Mouse (Mus musculus) embryonic facial prominence, embryonic 12.5 days (tissue): ENCODE data around the gene Ugt1a10. TPM values are rescaled to one million over a fixed set of nuclear protein-coding genes. Genes with fewer than 3 reads are reported as not detected.
A peak's percentile ranks its signal among the peaks of the same experiment; 100 is the strongest.
"Not testable (repeated sequence)": the region's sequence is repeated elsewhere in the genome, so short reads cannot be mapped to it uniquely, and the experiment has no call there.

ENCODE experiments used
- ATAC-seq: fragments of 200-750 bp; cut with Nextera tagmentation; 2 replicates; pipeline ENCODE4 v1.8.0; 2017; ENCODE audit not compliant: insufficient number of reproducible peaks, insufficient read depth, low FRiP score, low TSS enrichment
- H3K27ac ChIP-seq: fragments of 300-500 bp; sonication (generic); 2 replicates; pipeline ENCODE4 v1.5.1; 2016; ENCODE audit warnings: mild to moderate bottlenecking
- H3K27me3 ChIP-seq: fragments of 300-500 bp; sonication (generic); 2 replicates; pipeline ENCODE4 v1.6.1; 2016; ENCODE audit warnings: mild to moderate bottlenecking, moderate library complexity
- H3K36me3 ChIP-seq: fragments of 300-500 bp; sonication (generic); 2 replicates; pipeline ENCODE4 v1.6.1; 2016; ENCODE audit warnings: mild to moderate bottlenecking
- H3K4me1 ChIP-seq: fragments of 300-500 bp; sonication (generic); 2 replicates; pipeline ENCODE4 v1.6.1; 2016
- H3K4me2 ChIP-seq: fragments of 300-500 bp; sonication (generic); replicated peaks from 2 replicates; pipeline ENCODE4 v1.6.1; 2016; ENCODE audit warnings: mild to moderate bottlenecking, moderate library complexity
- H3K4me3 ChIP-seq: fragments of 300-500 bp; sonication (generic); 2 replicates; pipeline ENCODE4 v1.5.1; 2016; ENCODE audit warnings: mild to moderate bottlenecking
- H3K9ac ChIP-seq: fragments of 300-500 bp; sonication (generic); 2 replicates; pipeline ENCODE4 v1.6.1; 2016; ENCODE audit warnings: mild to moderate bottlenecking, moderate library complexity
- H3K9me3 ChIP-seq: fragments of 300-500 bp; sonication (generic); 2 replicates; pipeline ENCODE4 v1.6.1; 2016; ENCODE audit warnings: mild to moderate bottlenecking, moderate library complexity
- WGBS: fragments of 180-500 bp; shearing (Covaris S2); methylation state at CpG from one replicate; pipeline ENCODE4 v1.1.7; 2016; 5-methylcytosine and 5-hydroxymethylcytosine counted together
- polyA plus RNA-seq: library from polyadenylated mRNA; unstranded; fragments of >200 nt; fragmentation: Nextera tagmentation; extraction: Ambion mirVana; gene quantifications from 2 replicates; pipeline ENCODE4 v1.2.1, GENCODE M21; 2016

Ugt1a10 gene
- not detected in 2 replicates for polyA plus RNA-seq

DNA sequence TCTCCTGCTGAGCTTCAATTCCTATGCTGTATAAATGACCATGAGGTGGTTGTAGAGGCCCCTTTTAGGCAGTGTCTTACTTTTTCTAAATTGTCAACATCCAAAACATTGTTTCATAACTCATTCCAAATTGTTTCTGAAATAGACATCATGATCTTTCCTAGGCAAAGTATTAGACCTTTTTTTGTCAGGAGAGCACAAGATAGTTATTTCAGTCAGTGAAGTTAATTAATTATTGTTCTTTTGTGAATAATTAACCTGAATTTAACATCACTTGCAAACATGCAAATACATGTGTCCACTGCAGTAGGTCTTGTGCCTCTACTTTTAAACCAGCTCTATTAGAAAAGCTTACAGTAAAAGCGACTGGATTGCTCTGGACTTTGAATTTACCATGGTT, at the start of gene Ugt1a10:
TSS of gene Ugt1a10 (plus strand) at position 301 of the 400 bp plus-strand sequence.
- H3K4me3 ChIP-seq: no peak within 1 kb of the TSS
- no peaks in the 10 kb centered on the region for H3K4me1 ChIP-seq
- H3K27ac ChIP-seq: no peak within 1 kb of the TSS
- no peaks in the 10 kb centered on the region for H3K36me3 ChIP-seq
- H3K4me2 ChIP-seq: no peak within 1 kb of the TSS
- H3K9me3 ChIP-seq: no peaks in the 10 kb centered on the region
- no peak for ATAC-seq
- no peak within 1 kb of the TSS for H3K9ac ChIP-seq
- 62% methylated on average over 1 of the region's 1 CpGs for WGBS
- H3K27me3 ChIP-seq: no peaks in the 10 kb centered on the region

DNA sequence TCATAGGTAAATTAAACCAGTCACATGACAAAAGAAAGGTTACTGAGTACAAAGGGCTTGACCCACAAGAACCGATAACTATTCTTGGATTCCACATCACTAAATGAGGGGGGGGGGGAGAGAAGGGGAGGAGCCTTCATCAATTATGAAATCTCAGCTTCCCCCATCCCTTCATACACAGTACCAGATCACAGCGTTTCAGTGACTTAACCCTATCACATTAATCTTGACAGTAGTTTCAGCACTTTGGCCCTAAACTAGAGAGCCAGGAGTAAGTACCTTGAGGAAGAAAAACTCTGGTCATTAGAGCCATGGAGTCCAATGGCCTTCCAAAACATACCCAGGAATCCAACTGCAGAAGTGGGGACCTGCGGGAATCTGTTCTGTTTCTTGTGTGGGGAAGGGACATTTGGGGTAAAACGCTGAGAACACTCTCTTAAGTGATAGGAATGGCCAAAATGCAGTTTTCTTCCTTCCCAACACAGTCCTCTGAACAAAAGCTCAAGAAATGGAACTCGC, 47.4 kb upstream of the Ugt1a10 start:
- Histone ChIP-seq H3K9ac (peak overlapping the region; percentile 90), H3K9me3 (no peaks in the 10 kb centered on the region), H3K4me3 (peak overlapping the region; percentile 70), H3K27me3 (no peaks in the 10 kb centered on the region), H3K36me3 (peaks cover 11% of the 10 kb centered on the region; the same call in 1 of the 2 replicates), H3K4me2 (peak overlapping the region; percentile 64), H3K27ac (peak overlapping the region; percentile 94), H3K4me1 (no peaks in the 10 kb centered on the region)
- ATAC-seq: no peak
- WGBS: under 1% methylated on average over 5 of the region's 5 CpGs

DNA sequence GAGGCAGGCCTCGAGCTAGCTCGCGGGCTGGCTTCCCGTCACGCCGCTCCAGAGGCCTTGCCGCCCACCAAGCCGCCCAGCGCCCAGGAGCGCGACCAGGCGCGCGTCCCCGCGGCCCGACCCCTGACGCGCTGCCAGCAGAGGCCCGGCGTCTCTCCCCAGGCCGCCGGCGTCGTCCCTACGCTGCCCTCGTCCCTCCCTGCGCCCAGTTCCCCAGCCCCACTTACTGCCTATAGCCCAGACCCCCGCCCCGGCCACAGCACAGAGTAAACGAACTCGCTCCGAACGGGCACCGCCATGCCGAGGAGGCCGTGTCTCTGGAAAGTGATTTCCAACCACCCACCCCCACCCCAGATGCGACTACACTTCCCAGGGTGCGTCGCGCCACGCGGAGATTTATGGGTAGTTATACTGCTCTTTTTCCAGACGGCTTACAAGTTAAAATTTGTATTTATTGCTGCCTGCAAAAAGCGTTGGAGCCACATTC, 46.9 kb upstream of the Ugt1a10 start, which contains the start of gene Usp40:
TSS of gene Usp40 (minus strand) at position 341 of the 487 bp plus-strand sequence.
- H3K4me1 ChIP-seq: no peaks in the 10 kb centered on the region
- peak within 1 kb of the TSS; percentile 64 for H3K4me2 ChIP-seq
- no peaks in the 10 kb centered on the region for H3K9me3 ChIP-seq
- H3K27ac ChIP-seq: peak within 1 kb of the TSS; percentile 94
- ATAC-seq: peak; percentile 95
- no peaks in the 10 kb centered on the region for H3K27me3 ChIP-seq
- peaks cover 7% of the 10 kb centered on the region; the same call in 1 of the 2 replicates for H3K36me3 ChIP-seq
- peak within 1 kb of the TSS; percentile 70 for H3K4me3 ChIP-seq
- peak within 1 kb of the TSS; percentile 90 for H3K9ac ChIP-seq
- under 1% methylated on average over 45 of the region's 45 CpGs for WGBS

DNA sequence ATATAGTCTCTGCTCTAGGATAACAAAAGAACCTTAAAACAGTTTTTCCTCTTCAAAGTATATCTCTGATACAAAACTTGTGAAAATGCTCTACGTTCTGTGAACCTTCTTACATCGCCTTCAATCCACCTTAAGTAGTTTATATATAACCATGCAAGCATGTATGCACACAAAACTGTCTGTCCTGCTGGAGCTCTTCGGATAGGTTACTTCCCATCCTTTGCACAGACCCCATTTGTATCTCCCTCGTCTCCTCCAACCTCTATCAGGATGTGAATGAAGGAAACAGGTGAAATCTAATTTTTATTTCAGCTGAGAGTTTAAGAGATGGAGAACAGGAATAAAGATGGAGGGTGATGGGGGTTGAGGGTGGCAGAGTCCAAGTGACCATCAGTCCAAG, 46.5 kb upstream of the Ugt1a10 start:
- no peaks in the 10 kb centered on the region for H3K27me3 ChIP-seq
- no peaks in the 10 kb centered on the region for H3K4me1 ChIP-seq
- 0 out of 2 replicates have a peak, but pooled peaks have one; percentile 29 for ATAC-seq
- whole genome bisulfite sequencing: 52% methylated on average over 4 of the region's 4 CpGs
- H3K4me2 ChIP-seq: peak overlapping the region; percentile 64
- H3K27ac ChIP-seq: no peak overlapping the region
- H3K9me3 ChIP-seq: no peaks in the 10 kb centered on the region
- H3K4me3 ChIP-seq: peak overlapping the region; percentile 70
- H3K9ac ChIP-seq: peak overlapping the region; percentile 90
- H3K36me3 ChIP-seq: peaks cover 4% of the 10 kb centered on the region; the same call in 1 of the 2 replicates

DNA sequence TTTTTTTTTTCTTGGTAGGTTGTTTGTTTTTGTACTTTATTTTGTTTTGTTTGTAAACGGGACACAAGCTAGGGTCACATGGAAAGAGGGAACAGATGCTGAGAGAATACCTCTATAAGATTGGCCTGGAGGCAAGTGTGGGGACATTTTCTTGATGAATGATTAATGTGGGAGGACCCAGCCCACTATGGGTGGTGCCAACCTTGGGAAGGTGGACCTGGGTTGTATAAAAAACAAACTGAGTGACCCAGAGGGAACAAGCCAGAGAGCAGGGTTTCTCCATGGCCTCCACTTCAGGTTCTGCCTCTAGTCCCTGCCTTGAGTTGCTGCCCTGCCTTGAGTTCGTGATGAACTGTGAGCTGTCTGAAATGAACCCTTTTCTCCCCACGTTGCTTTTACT, 45.7 kb upstream of the Ugt1a10 start:
- Histone ChIP-seq H3K27me3 (no peaks in the 10 kb centered on the region), H3K4me2 (no peak overlapping the region), H3K36me3 (no peaks in the 10 kb centered on the region), H3K9ac (no peak overlapping the region), H3K27ac (no peak overlapping the region), H3K4me1 (no peaks in the 10 kb centered on the region), H3K9me3 (0 out of 2 replicates have a peak, but pooled peaks cover under 1% of the 10 kb centered on the region), H3K4me3 (no peak overlapping the region)
- ATAC-seq: no peak
- 64% methylated on average over 3 of the region's 3 CpGs for WGBS

DNA sequence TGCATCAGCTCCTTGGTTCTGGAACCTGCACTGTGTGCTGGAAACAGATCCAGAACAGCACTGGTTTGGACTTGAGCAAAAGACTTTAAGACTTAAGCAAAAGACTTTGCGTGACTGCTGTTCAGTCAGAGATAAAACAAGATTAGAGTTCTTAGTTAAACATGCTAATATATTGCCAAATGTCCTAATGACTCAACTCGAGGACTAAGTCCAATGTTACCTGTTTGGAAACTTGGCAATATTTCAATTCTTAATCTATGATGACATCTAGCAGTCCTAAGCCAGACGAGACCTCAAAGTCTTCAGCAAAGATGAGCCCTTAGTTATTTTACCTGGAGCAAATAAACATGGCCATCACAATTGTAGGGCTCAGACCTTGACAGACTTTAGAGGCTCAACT, 41.5 kb upstream of the Ugt1a10 start:
- no peak overlapping the region for H3K4me3 ChIP-seq
- WGBS: 77% methylated on average over 3 of the region's 3 CpGs

DNA sequence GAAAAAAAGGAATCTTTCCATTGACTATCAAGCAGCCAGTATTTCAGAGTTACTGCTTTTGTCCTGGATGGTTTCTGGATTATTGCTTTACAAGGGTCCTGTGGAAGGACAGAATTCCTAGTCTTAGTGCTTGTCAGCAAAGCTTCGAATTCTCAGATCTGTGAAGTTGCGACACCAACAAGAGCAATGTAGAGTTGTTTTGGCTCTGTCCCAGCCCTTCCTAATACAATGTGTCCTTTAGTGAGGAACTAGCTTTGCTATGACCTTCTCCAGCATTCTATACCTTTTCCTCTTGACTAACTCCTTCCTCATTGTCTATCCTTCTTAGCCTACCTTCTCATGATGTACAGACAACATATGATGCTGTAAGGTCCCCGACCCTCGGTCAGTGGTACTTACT, 41.0 kb upstream of the Ugt1a10 start:
- H3K36me3 ChIP-seq: no peaks in the 10 kb centered on the region

More for the DNA sequence above, 41.5 kb upstream of the Ugt1a10 start:
- Histone ChIP-seq H3K27ac (no peak overlapping the region), H3K4me1 (no peaks in the 10 kb centered on the region), H3K4me2 (no peak overlapping the region), H3K27me3 (no peaks in the 10 kb centered on the region), H3K9me3 (peaks cover 3% of the 10 kb centered on the region; the same call in 1 of the 2 replicates), H3K36me3 (no peaks in the 10 kb centered on the region), H3K9ac (no peak overlapping the region)
- ATAC-seq: no peak

DNA sequence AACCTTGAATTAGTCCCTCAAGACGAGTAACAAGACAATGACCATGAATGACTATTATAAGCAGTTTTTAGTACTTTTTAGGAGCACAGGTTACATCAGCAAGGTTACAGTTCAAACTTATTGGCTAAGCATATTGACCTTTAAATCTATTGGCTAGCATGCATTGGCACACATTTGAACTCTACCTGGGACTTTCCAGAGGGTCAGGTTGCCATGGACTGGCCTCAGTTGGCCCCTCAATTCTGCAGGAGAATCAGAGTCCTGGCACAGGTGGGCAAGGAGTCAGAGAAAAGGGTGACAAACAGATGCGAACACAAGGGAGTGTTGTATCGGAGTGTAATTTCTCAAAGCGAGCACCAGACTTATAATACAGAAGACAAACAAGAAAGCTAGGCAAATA, 40.5 kb upstream of the Ugt1a10 start:
- Histone ChIP-seq H3K36me3 (no peaks in the 10 kb centered on the region), H3K27me3 (no peaks in the 10 kb centered on the region), H3K4me3 (no peak overlapping the region), H3K9ac (no peak overlapping the region), H3K4me2 (no peak overlapping the region), H3K27ac (no peak overlapping the region), H3K4me1 (no peaks in the 10 kb centered on the region), H3K9me3 (peaks cover 3% of the 10 kb centered on the region; the same call in 1 of the 2 replicates)
- WGBS: 95% methylated on average over 4 of the region's 4 CpGs
- no peak for ATAC-seq

More for the DNA sequence above, 41.0 kb upstream of the Ugt1a10 start:
- Histone ChIP-seq H3K27me3 (no peaks in the 10 kb centered on the region), H3K4me3 (no peak overlapping the region), H3K27ac (no peak overlapping the region), H3K9me3 (peaks cover 3% of the 10 kb centered on the region; the same call in 1 of the 2 replicates), H3K4me1 (no peaks in the 10 kb centered on the region), H3K4me2 (no peak overlapping the region), H3K9ac (no peak overlapping the region)
- WGBS: 87% methylated on average over 4 of the region's 4 CpGs
- no peak for ATAC-seq

DNA sequence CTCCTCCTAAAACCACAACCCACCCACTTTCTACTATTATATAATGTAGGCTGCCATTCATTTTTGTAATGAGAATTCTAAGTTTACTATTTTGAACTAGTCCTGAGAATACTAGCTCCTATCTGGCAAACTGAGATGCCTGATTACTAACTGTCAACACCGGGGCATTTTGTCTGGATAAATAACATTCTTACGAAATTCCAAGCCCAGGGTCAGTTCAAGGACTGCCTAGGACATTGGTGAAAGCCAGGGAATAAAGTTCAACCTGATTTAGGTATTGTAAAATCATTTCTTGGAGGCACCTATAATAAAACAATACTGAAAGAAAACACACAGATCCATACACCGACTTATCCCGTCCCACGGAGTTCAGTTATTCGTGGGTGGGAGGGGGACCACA, 39.8 kb upstream of the Ugt1a10 start:
- Histone ChIP-seq H3K27me3 (no peaks in the 10 kb centered on the region), H3K9me3 (peaks cover 3% of the 10 kb centered on the region; the same call in 1 of the 2 replicates), H3K4me3 (no peak overlapping the region), H3K36me3 (no peaks in the 10 kb centered on the region), H3K4me2 (no peak overlapping the region), H3K4me1 (no peaks in the 10 kb centered on the region), H3K27ac (no peak overlapping the region), H3K9ac (no peak overlapping the region)
- WGBS: 87% methylated on average over 6 of the region's 6 CpGs
- no peak for ATAC-seq

DNA sequence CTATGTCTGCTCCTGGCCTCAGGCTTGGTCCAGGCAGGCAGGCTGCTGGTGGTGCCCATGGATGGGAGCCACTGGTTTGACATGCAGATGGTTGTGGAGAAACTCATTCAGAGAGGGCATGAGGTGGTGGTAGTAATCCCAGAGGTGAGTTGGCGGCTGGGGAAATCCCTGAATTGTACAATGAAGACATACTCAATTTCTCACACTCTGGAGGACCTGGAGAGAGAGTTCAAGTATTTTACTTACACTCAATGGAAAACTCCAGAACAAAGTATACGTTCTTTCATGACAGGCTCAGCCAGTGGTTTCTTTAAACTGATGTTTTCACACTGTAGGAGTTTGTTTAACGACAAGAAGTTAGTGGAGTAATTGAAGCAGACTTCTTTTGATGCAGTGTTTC, 29.9 kb upstream of the Ugt1a10 start:
- not testable (repeated sequence) for ATAC-seq

DNA sequence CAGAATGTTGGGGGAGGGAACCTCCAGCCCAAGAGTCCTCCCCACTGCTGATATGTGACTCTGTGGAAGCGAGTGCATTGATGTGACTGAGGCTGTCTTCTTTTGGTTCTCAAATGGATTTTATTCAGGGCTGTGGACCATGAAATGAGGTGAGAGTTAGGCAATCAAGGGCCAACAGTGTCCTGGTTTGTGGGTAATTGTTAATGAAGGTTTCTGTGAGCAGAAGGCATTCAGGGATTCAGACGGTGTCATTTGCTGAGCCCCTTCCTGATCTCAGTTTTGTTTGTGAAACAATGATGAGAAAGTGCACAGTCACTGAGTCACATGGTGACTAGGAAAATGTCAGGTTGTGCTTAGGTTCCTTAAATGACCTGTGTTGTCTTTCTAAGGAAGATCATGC, 12.1 kb upstream of the Ugt1a10 start:
- not testable (repeated sequence) for H3K27ac ChIP-seq, H3K4me1 ChIP-seq, H3K36me3 ChIP-seq, ATAC-seq, H3K9me3 ChIP-seq, H3K9ac ChIP-seq, H3K4me2 ChIP-seq, H3K27me3 ChIP-seq, H3K4me3 ChIP-seq
- 84% methylated on average over 2 of the region's 2 CpGs for whole genome bisulfite sequencing

More for the DNA sequence above, 29.9 kb upstream of the Ugt1a10 start:
- H3K36me3 ChIP-seq, H3K4me2 ChIP-seq, H3K9me3 ChIP-seq, H3K27me3 ChIP-seq, H3K4me3 ChIP-seq, H3K27ac ChIP-seq, H3K9ac ChIP-seq, H3K4me1 ChIP-seq: not testable (repeated sequence)
- 81% methylated on average over 3 of the region's 3 CpGs for WGBS

DNA sequence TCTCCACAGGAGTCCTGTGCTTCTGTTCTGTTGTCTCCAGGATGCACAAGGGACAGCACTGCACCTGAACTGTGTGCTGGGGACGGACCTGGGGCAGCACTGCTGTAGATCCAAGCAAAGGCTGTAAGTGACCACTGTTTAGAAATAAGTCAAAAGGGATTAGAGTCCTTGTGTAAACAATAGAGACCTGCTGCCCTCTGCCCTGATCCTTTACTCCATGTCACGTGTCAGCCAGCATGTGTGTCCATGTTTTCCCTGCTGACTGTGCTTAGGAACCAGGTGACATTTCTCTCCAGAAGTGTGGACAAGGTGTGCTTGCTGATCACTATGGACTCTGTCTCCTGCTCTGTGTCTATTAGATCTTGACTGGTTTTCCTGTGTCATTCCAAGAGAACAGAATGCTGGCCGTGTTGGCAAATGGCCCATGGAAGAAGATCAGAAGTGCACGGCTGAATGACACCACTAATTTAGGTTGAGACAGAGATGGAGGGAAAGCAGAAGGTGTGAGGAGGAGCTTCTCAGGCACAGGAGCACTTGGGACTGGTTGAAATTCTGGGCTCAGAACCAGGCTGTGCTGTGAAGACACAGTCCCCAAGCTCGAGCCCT, 10.3 kb upstream of the Ugt1a10 start:
- not testable (repeated sequence) for H3K27ac ChIP-seq, H3K4me3 ChIP-seq, H3K4me2 ChIP-seq, H3K9ac ChIP-seq, H3K36me3 ChIP-seq, ATAC-seq, H3K9me3 ChIP-seq, H3K4me1 ChIP-seq, H3K27me3 ChIP-seq
- WGBS: 76% methylated on average over 4 of the region's 5 CpGs
